Mouse (Mus musculus) erythroid progenitor cell, adult 5-6 weeks (primary cell): ENCODE measurements at regions not wholly inside any gene's neighbourhood (a gene's known extent, or its start where the extent isn't known, plus 50 kb on each side); places are given as distances from the start of the nearest gene placed in this dataset.

Source experiments
- ATAC-seq: replicated peaks from 2 replicates; pipeline ENCODE4 v1.8.0; 2016; ENCODE audit warnings: moderate number of reproducible peaks, mild to moderate bottlenecking, moderate TSS enrichment, inconsistent platforms; ENCODE audit not compliant: poor library complexity, low FRiP score, severe bottlenecking

DNA sequence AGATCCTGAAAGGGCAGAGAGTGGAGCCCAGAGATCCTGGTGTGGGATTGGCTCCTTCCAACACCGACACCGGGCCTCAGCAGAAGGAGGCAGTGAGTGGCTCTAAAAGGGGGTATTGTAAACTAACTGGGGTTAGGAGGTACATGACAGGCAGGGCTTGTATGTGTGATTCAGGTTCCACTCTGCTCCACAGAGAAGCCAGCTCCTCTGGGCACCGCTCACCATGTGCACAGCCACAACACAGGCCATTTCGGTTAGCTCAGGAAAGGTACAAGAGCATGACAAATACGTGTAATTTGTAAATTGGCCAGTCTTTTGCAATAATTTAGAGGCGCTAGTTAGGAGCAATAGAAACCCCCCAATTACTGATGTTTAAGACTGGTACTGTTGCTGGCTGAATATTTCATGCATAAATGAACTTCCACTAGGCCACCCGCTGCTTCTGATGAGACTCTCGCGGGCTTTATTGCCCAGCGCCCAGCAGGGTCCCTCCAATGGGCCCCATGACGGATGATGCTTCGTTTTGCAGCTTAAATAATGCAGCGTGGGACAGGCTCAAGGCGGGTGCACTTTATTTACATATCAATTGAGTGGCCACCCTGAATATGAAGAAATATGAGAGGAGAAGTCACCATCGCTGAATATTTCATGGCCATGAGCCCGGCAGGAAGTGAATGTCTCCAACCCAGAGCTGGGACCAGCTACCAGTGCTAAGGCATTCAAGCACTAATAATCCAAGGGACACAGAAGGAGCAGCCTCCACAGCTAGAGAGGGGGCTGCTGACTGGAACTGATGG is 136.9 kb upstream of the Mafb start:
- no peak for ATAC-seq

DNA sequence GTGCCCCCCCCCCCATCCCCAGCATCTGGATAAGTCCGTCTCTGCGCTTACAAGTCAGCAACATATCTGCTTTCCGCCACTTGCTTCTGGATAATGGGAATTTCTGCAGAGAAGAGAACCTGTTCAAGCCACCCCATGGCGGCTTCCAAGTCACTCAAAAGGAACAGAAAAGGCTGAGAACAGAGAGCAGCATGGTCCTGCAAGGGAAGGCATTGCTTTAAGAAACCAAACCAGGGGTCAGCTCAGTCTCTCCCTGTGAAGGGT is 137.5 kb upstream of the Mafb start:
- no peak for ATAC-seq

DNA sequence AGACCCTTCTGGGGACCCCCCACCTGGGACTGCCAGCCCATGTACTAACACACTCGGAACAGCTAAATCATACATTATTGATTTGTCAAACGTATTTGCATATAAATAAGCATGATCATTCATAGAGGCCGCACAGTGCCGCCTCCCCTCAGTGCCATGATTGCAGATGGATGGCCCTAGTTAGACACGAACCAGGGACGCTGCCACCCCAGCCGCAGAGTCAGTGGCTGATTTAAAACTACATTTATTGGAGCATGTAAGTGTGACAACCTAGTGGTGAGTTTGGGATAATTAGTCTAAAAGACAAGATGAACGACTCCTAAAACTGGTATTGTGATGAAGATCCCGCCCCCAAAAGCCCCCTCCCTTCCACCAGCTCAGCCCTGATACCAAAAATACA is 138.3 kb upstream of the Top1 start:
- no peak for ATAC-seq

DNA sequence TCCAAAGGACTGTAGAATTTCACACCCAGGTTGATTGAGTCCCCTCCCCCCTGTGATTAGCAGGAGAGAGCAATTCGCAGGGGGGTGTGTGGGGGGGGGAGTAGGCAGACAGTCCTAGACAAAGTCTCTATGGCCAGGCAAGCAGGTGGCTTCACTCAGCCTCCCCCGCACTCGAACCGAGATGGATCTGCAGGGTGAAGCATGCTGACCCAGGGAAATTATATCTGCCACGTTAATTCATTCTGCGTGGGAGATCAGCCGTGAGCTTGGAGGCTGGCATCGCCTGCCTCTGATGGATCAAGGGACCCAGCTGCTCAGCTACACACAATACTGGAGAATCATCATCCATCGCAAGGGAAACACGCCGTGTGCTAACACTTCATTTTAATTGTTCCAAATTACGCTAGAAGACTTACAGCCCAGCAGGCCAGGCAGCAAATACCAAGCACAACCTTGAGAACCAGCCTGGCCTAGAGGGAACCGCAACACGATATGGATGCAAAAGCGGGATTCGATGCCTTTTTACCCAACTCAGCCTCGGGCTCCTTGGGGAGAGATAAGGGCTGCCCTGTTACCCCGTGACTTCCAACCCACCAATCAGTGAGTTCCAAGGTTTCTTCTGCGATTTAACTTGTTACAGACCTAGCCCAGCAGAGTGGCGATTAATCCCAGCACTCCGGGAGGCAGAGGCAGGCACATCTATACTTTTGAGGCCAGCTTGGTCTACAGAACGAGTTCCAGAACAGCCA is 137.7 kb upstream of the Top1 start:
- ATAC-seq = no peak

DNA sequence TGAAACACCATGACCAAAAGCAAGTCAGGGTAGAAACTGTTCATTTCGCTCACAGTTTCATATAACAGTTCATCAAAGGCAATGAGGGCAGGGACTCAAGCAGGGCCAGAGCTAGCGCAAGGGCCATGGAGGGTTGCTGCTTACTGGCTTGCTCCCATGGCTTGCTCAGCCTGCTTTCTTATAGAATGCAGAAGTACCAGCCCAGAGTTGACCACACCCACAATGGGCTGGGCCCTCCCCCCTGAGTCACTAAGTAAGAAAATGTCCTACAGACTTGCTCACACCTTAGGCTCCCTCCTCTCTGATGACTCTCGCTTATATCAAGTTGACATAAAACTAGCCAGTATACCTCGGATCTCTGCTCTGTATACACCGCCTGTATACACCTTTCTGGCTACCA is 135.5 kb upstream of the Top1 start:
- ATAC-seq = no peak

DNA sequence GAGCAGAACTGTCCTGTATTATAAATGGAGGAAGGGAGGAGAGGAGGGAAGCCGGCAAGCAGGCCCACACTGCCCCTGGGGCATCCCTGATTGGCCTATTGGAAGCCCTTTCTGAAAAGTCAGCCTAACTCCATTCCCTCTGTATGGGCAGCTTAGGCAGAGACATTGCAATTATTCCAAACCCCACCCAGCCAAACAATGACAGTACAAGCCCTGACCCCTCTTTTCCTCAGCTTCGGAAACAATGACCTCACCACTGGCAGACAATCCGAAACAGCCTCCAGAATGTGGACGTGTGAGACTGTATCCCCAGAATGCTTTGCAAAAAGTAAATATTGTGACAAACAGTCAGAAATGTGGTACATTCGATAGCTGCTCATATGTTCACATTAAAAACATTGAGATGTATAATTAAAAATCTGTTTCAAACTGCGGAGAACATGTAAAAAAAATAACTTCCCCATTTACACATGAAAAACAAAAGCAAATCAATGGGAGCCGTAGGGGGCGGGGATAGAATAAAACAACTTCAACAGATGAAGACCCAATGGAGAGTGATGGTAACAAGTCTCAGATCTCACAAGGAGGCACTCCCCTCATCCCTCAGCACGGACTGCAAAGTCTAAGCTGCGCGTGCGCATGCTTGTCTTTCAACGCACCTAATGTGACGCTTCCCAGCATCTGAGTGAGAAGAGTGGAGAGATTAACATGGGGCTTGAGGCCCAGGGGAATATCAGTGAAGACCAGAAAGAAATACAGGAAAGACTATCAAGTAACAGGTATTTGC is 134.9 kb upstream of the Top1 start:
- ATAC-seq = no peak

DNA sequence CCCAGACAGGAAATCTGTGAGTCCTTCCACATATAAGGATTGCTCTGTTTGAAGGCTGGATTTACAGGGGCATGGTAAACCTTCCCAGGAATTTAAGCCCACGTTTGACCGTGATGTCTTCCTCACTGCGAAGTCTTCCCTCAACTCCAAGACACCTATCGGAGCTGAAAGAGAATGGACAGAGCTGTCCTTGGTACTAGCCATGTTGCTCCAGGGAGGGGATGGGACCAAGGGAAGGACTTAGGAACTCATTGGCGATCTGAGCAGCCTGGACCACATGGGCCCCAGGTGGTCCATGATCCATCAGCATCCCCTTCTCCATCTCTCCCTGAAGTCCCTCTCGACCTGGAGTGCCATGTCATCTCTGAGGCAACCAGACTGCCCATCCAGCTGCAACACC is 130.1 kb upstream of the Top1 start:
- no peak for ATAC-seq

DNA sequence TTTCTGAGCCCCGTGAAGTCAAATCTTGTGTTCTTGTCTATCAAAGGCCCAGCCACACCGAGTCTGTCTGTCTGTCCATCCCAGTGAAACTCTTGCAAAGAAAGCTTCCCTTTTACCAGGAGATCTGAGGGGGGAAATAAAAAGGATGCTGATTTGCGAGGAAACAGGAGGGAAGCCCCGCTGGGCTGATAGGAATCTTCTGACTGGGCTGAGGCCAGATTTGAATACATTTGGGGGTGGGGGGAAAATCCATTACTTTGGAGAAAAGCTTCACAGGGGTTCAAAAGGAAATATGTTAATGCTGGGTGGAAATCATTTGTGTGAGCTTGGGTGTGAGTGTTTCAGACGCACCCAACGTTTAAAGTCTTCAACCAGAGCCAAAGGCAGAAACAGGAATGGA is 129.2 kb upstream of the Top1 start:
- ATAC-seq = no peak

DNA sequence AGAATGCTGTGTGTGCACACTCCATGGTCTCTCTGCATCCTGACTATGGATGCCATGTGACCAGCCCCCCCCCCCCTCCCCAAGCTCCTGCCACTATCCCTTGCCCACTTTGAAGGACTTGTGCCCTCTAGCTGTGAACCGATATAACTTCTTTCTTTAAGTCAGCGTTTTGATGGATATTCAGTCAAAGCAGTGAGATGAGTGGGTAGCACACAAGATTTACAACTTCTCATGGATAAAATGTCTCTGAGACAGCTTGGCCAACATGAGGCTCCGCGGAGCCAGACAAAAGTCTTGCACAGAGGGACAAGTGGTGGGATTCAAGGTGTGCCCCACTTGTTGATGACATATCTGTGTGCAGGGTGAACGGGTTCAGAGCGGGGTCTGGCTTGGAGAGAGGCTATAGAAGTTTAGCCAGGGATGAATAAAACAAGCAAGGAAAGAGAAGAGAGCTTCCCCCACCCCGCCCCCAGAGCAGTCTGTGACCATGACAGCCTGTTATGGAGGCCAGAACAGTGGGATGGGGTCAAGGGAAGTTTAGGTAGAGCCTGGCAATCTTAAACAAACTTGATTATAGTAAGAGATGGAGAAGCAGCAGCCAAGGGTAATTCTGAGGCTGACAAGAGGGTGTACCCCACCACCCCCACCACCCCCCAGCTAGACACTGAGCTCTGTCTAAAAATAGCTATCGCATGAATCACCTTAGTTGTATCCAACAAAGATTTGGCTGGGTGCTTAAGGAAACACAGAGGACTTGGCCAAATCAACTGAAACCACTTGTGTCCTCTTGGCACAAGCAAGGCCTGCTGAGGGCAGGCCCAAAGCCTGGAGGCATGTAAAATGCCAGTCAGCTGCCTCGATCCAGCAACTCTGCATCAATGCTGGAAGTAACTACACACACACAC is 120.1 kb upstream of the Top1 start:
- no peak for ATAC-seq

DNA sequence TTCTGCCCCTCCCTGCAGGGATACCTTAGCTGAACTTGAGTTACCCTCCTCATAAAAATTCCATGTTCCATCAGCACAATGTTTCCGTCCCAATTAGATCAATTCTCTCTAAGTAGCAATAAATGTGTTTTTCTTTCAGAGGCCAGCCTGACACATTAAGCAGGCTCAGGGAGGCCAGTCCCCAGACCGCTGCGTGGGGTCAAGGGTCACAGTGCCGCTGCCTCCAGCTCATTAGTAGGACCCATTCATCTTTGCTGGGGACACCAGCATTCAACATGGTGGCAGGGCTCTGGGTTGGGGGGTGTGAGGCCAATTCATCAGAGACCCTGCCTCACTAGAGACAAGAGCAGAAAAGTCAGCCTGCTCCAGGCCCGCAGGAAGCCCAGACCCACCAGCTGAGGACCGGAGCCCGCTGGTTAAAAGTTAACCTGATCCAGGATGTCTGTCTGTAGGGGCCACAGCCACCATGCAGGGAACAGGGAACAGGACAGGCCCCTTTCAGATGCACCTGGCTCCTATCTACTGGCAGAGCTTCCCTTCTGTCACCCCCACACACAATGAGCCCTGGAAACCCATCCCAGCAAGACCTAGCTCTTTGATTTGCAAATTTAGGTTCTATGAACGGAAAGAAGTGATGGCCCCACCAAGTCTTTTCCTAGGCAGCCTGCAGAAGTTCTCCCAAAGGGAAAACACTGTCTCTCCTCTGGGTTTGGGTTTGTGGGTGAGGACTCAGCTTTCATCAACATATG is 119.1 kb upstream of the Top1 start:
- no peak for ATAC-seq

DNA sequence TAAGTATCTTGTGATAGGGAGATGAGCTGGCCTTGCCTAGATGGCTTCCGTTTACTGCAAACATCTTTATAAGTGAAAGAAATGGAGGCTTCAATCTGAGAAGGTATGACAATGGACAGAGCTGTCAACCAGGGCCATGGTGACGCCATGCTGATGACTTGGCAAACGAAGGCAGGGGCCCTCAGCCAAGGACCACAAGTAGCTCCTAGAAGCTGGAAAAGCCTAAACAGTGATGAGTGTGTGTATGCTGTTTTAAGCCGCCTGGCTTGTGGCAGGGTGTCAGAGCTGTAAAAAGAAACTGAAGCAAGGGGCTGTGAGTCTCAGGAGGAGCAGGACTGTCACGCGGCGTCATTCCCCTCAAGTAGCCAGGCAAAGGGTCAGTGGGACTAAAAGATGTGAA is 116.4 kb upstream of the Top1 start:
- ATAC-seq = no peak

DNA sequence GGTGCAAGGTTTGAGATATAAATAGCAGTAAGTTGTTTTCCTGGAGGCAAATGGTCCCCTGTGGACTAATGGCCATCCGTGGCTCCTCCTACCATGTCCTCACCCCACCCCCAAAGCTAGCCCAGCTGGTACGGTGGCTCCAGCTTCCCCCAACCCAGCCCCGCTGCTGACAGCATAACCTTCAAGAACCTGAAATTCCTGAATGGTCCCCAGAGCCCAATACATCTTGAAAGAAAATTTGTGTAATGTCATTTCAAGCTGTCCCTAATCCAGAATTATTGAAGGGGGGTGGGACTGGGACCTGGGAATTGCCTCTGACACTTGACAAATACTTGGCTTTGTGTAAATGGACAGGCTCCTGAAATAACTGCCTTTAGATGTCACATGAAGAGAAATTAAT is 115.3 kb upstream of the Top1 start:
- ATAC-seq = no peak

DNA sequence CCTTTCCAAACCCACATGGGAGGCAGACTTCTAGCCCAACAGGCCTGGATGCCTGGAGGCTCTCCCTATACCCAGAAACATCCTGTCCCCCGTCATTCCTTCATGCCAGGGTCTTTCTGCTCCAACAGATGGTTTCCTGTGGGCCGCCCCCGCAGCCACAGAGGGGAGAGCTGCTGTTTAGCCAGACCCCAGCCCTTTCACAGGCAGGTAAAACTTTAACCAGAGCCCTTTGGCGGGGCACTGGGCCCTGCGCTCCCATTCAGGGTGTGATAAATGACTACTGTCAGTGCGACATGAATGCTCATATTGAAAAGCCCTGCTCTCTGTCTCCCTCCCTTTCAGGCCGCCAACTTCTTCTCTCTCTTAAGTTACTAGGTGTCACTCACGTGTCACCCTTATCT is 108.4 kb upstream of the Top1 start:
- no peak for ATAC-seq

DNA sequence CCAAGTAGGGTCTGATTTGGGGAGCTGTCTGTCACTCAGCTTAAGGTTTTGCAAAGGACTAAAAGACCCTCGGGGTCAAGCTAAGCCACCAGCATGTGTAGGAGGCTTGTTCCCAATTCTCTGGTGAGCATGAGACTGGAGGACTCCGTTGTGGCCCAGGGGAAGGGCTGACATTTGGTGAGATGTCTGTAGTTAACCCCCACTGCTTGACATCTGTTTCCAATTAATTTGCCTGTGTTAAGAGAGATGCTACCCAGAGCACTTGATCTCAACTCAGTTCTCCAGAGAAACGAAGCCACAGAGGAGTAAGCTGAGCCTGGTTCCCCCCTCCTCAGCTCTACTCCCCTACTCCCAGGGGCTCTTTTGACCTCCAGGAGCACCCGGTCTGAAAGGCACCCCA is 100.2 kb upstream of the Top1 start:
- ATAC-seq = no peak

DNA sequence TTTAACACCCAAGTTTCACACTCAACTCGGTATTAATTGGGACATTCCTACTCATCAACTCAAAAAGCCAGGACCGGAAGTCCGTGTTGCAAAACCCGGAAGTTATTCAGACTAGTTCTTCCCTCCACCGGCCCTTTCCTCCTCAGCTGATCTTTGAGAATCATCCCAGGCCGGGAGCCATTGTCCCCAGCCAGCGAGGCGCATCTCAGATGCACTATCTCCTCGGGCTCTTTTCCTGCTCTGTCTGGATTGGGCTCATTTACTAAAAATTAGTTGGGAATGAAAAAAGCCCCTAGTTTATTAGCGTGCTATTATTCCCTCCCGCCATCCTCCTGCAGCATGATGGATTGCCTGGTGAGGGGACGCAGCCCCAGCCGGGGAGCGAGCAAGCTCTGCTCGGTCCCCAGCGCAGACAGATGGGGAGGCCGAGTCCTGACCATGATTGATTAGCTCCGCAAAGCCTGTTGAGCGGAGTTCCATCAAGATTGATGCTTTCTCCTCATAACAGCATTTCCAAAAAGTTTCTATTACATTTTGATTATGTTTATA is 93.5 kb upstream of the Top1 start:
- ATAC-seq = no peak

DNA sequence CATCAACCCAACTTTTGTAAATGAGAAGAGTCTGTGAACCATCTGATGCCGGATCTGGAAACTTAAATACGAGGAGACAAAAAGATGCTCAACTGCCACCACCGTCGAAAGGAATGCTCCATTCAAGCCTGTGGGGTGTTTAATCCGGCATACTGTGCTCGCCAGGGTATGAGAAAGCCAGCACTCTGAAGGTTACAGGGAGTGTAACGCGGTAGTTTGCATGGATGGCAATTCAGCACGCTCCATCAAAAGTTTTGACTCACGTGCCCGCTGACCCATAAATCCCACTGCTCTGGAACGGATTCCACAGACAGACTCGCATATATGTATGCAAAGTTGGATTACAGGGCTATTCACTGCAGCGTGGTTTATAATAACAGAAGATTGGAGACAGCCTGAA is 84.0 kb upstream of the Top1 start:
- ATAC-seq = no peak

DNA sequence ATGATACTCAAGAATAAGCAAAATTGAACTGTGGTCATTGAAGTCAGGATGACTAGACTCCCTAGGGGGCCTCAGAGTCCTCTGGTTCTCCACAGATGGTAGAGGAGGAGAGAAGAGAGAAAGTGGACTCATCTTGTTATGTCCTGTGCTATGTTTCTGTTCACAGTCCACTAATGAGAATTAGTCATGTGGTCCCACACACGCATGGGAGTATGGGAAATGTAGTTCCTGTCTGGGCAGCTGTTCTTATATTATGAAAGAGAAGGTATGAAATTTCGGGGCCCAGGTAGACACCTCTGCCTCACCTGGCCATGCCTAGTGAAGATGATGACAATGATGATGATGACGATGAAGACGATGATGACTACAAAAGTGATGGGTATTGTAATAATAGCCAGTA is 77.9 kb upstream of the Top1 start:
- no peak for ATAC-seq

DNA sequence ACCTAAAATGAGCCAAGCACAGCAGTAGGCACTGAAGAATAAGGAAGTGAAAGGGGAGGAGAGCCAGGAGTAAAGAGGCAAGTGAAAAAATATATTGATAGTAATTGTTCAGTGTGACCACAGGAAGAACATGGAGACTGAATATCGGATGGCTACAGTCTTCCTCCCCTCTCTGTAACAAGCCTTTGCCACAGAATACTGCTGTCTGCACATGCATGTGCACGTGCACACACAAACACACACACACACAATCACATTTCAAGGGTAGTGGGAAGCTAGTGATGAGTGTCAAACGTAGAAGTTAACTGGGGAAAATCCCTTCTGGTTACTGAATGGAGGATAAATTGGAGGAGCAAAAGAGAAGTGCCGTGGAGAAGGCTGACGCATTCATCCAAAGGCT is 76.2 kb upstream of the Top1 start:
- no peak for ATAC-seq
